Mouse (Mus musculus) frontal cortex, postnatal 10 days (tissue): ENCODE results near the gene Vmn2r85.
"Not testable (repeated sequence)": the region's sequence is repeated elsewhere in the genome, so short reads cannot be mapped to it uniquely, and the experiment has no call there.

ENCODE experiments used
- DNase-seq, 2 experiments: peaks; one replicate each; pipeline ENCODE4 v3.0.0; 2022; ENCODE audit warnings: low spot score in 2 of 2, mixed read lengths in 1 of 2

The Vmn2r85 gene

GRCm38 (mm10) chr10:130429603-130430002 is at the start of gene Vmn2r85:
Vmn2r85 (minus strand) TSS chr10:130429703.
- not testable (repeated sequence) for DNase-seq

DNA sequence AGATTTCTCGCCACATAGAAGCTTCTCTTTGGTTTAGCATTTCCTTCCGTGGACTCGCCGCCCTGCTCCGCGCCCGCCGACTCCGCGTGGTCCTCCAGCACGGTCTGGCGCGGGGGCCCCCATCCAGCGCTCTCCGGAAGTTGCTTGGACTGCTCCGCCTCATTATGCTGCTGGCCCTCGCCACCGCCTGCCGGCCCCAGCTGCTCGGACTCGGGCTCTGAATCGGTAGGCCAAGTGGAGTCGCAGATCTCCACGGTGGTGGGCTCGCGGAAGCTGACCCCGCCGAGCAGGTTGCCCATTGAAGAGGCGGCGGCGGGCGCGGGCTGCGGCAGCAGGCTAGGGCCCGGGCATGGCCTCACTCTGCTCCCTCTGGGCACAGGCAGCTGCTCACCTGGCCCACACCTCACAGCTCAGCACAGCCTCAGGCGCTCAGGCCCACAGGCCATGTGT is 40.8 kb upstream of the Vmn2r85 start:
- peak in 1 of 2 experiments; percentile 16 for DNase-seq

GRCm38 (mm10) chr10:130455950-130456349 is 26.4 kb upstream of the Vmn2r85 start, which contains the start of gene Vmn2r86:
Vmn2r86 (minus strand) TSS chr10:130456050.
- not testable (repeated sequence) for DNase-seq

DNA sequence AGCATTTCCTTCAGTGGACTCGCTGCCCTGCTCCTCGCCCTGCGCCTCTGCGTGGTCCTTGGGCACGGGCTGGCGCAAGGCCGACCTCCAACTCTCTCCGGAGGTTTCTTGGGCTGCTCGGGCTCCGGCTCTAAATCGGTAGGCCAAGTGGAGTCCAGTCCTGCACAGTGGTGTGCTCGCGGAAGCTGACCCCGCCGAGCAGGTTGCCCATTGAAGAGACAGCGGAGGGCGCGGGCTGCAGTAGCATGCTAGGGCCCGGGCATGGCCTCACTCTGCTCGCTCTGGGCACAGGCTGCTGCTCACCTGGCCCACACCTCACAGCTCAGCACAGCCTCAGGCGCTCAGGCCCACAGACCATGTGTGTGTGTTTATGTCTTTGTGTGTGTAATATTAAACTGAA is 15.3 kb upstream of the Vmn2r85 start:
- DNase-seq = no peak

DNA sequence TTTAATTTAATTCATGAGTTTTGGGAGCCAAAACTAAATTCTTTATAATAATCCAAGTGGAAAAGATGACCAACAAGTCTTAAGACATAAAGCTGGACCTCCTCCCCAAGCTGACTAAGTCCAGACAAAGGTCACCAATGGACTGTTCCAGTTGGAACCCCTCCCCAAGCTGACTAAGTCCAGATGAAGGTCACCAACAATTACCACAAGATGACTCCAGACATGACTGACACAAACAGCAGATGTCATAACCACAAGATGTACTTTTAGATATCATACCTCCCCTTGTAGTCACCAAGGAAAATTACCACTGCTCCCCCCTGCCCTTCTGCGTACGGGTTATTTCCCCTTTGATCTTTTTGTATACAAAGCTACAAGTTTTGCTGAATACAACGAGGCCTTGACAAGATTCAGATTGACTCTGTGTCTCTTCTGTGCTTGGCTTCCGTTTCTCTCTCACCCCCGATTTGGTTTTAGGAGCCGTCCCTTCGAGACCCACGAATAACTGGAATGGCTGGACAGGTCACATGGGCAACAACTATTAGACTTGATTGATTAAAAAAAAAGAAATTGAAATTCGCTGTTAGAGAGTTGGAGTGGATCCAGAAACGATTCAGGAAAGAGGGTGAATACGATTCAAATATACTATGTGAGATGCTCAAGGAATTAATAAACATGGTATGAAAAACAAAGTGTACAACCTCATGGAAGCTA is 4.8 kb upstream of the Vmn2r85 start:
- DNase-seq = not testable (repeated sequence)

DNA sequence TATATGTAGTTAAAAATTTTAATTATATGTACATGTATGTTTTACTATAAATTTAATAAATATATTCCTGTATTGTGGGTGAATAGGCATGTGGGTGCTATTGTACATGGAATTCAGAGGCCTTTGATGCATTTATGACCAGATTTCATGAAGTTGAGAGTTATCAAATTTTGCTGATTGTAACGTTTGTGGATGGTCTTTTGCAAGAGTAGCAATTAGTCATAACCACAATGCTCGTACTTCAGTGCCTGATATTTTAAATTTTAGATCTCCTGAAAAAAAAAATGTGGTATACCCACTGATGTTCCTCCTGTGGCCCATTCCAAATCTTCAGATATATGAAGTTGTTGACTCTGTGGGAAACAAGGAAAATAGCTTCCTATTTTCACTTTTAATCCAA is 7.1 kb downstream of the Vmn2r85 start:
- DNase-seq = not testable (repeated sequence)

DNA sequence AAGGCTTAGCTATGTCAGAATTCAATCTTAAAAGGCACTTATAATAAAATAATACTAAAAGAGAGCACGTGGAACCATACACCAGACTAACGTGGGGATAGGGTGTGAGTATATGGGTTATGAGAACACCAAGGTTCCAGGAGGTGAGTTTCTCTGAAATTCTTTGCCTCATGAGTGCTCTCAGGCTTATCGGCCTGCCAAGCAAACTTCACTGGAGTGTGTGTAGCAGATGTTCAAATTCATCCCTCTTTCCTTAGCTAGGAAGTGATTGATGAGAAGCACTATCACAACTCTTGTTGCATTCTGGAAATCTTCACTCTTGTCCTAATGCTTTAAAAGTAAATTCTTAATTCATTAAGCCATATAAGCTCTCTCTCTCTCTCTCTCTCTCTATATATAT is 9.1 kb downstream of the Vmn2r85 start:
- no peak for DNase-seq

GRCm38 (mm10) chr10:130419954-130420353 is 9.5 kb downstream of the Vmn2r85 start:
- DNase-seq = not testable (repeated sequence)

DNA sequence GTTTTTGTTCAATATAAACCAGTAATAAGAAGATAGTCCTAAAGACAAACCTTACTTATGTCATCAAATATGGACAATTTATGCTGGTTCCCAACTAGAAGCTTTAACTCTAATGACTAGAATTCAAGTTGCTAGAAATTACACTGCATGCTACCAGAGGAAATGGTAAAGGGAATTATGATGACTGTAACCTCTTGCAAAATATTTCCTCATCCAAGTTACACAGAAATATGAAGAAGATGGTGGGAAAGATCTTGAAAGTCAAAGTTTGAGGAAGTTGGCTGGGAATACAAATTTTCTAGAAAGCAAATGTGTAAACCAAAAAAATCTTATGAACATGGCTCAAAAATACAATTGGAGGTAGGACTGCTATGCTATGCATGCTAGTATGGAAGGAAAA is 13.2 kb downstream of the Vmn2r85 start:
- not testable (repeated sequence) for DNase-seq

DNA sequence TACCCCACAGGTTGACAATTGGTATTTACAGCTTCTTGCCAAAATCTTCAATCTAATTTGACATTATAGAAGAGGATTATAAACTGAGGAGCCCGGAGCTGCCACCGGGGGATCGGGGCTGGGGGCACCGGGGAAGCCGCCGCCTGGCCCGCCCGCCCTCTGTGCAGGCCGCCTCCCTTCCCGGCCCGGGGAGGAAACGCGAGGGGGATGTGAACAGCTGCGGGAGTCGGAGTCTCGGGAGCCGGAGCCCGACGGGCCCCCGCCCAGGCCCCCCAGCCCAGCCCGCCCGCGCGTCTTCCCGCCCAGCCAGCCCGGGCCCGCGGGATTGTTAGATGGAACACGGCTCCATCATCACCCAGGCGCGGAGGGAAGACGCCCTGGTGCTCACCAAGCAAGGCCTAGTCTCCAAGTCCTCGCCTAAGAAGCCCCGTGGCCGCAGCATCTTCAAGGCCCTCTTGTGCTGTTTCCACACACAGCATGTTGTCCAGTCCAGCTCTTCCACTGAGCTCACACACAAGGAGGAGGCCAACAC is 17.3 kb downstream of the Vmn2r85 start:
- not testable (repeated sequence) for DNase-seq

DNA sequence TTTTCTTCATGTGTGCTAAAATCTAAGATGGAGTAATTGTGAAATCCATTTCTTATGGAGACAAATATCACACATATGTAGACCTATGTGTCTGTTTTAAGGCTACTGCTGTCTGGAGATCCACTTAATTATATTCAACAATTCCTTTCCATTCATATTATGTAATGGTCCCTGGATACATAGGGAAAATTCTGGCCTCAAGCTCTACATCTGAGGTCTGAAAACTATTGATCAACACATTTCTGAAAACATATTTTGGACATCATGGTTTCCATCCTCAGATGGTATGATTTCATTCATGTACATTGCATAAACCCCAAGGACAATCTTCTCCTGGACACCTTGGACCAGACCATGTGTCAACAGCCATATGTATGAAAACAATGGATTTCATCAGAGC is 35.3 kb downstream of the Vmn2r85 start, which contains the start of gene Vmn2r84:
TSS of gene Vmn2r84 (minus strand) at position 101 of the 400 bp plus-strand sequence.
- no peak for DNase-seq

GRCm38 (mm10) chr10:130375145-130375544 is 54.4 kb downstream of the Vmn2r85 start:
- DNase-seq = no peak

DNA sequence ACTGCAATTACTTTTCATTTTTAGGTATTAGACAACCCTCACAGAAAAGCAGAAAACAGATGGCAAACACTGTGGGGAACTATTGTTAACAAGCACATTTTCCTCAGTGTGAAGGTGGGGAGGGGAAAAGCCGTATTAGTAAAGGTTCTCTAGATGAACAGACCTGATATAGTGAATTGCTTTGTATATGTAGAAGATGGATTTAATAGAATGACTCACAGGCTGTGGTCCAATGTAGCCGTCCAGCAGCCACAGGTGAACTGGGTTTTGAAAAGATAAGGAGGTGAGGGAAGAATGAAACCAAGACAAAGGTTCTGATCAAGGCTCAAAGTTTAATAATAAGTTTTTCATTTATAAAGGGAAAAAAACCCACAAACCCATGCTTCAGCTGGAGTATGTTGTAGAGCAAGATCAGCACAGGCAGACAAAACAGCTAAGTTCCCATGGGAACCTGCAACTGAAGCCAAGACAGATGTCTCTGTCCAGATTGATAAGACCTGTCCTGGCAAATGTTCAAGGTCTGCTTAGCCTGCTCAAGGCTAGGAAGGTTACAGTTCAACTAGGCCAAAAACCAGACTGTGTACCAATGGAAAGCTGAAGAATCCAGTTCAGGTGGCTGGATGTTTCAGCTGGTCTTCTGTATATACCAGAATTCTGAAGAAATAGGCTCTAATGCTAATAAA is 56.9 kb downstream of the Vmn2r85 start:
- DNase-seq = no peak

DNA sequence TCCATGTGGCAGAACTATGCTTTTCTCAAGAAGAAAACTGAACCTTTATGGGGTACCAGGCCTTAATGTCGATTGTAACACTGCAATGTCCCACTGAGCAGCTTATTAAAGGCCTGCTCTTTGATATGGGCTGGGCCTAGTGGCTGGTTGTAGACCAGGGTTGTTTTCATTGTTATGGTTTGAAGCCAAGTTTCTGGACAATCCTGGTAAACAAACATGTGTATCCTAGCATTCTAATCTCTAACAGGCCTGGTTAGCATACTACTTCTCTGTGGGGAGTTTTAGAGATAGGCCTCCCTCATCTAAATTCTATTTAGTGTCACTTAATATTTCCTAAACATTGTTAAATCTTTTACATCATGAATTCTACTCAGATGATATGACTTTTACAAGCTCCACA is 57.9 kb downstream of the Vmn2r85 start:
- no peak for DNase-seq

- DNase-seq = no peak
Observed at GRCm38 (mm10) chr10:130370005-130370682, 59.4 kb downstream of the Vmn2r85 start.

DNA sequence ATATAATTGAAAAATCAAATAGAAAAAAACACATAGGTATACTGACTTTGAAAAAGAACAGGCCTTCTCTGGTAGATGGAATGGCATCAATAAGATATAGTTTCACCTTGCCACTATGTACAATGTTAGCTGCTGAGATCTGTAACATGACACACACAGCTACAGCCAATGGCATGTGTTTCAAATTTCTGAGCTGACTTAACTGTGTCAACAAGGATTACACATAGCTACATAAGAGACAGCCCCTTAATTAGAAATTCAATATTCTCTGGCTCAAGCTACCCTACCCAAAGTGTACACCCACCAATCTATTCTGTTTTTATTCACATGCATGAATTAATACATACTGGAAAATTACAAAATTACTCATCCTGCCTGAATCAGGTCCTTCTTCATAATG is 61.1 kb downstream of the Vmn2r85 start:
- DNase-seq = no peak

- no peak for DNase-seq
Observed at GRCm38 (mm10) chr10:130364766-130365165, 64.7 kb downstream of the Vmn2r85 start.
